Comparison of ENCODE assay signal across 10 mouse cellular contexts in the genomic region with DNA sequence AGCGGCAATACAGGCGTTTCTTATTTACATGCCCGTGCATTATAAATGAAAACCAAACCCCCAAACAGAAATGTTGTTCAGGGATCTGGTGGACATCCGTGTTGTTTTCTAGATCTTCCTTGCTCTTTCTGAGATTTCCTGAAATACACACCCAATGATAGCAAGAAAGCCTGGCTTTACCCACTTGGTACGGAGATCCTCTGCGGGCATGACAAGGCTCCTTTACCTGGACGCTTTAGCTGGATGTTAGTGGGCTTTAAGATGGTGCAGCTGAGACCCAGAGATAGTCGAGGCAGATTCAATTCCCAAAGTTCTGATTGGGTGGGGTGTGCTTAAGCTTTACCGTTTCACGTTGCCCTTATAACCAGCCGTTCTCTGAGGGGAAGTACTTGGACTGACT. TPM values are rescaled to one million over a fixed set of nuclear protein-coding genes. Genes with fewer than 3 reads are reported as not detected.
A peak's percentile ranks its signal among the peaks of the same experiment; 100 is the strongest.
DNase-seq lines count a peak whose midpoint lies in the region; ATAC-seq lines count a peak whose summit lies in the region.
"Had no signal": no experiment of that assay in that cellular context is flagged by ENCODE, and none has a peak within 500 bp of the region (broad histone marks: within the 10 kb centered on the region; RNA-seq: fewer than 3 reads in every experiment).

No protein-coding gene starts in this region.

- no peak for DNase-seq in kidney, adult 11 months
- no peak for DNase-seq in embryonic facial prominence, embryonic 10.5 days (ENCODE audit: low spot score)
- DNase-seq in liver, embryonic 11.5 days (ENCODE audit: low spot score), result no peak
- DNase-seq in urinary bladder, adult 18-20 months (ENCODE audit: low spot score in 2 of 2), result no peak
- no peak for DNase-seq in spleen, postnatal 10 days (ENCODE audit: low spot score in 2 of 2)
- DNase-seq: right cerebral cortex, postnatal 4 days; thymus, postnatal 25 days had no signal

- H3K36me3 ChIP-seq in kidney, embryonic 14.5 days (ENCODE audit: control insufficient read depth, insufficient read depth, low read length), result no peaks in the 10 kb centered on the region
- no peaks in the 10 kb centered on the region for H3K36me3 ChIP-seq in embryonic facial prominence, embryonic 10.5 days (replicated peaks)
- no peaks in the 10 kb centered on the region for H3K36me3 ChIP-seq in liver, embryonic 11.5 days (ENCODE audit: control insufficient read depth, insufficient read depth, low read length)

- no peaks in the 10 kb centered on the region for H3K9me3 ChIP-seq in kidney, embryonic 14.5 days (ENCODE audit: control insufficient read depth, low read length)
- no peaks in the 10 kb centered on the region for H3K9me3 ChIP-seq in embryonic facial prominence, embryonic 10.5 days
- H3K9me3 ChIP-seq in liver, embryonic 11.5 days (ENCODE audit: control insufficient read depth, low read length), result no peaks in the 10 kb centered on the region

- no peaks in the 10 kb centered on the region for H3K27me3 ChIP-seq in kidney, embryonic 14.5 days (ENCODE audit: control insufficient read depth, insufficient read depth, low read length)
- H3K27me3 ChIP-seq in embryonic facial prominence, embryonic 10.5 days (replicated peaks; ENCODE audit: low read depth, poor library complexity, severe bottlenecking), result 0 out of 2 replicates have a peak, but pooled peaks cover 3% of the 10 kb centered on the region
- peaks cover 14% of the 10 kb centered on the region for H3K27me3 ChIP-seq in liver, embryonic 11.5 days (replicated peaks; ENCODE audit: control insufficient read depth, insufficient read depth, low read length)

- peaks cover 17% of the 10 kb centered on the region; the same call in 1 of the 2 replicates for H3K4me1 ChIP-seq in kidney, embryonic 14.5 days (ENCODE audit: control insufficient read depth, insufficient read depth, low read length)
- H3K4me1 ChIP-seq in brown adipose tissue, adult 24 weeks (ENCODE audit: control insufficient read depth, insufficient read depth, insufficient read length, low read length), result peaks cover 13% of the 10 kb centered on the region
- H3K4me1 ChIP-seq in embryonic facial prominence, embryonic 10.5 days, result peaks cover 22% of the 10 kb centered on the region
- no peaks in the 10 kb centered on the region for H3K4me1 ChIP-seq in liver, embryonic 11.5 days (replicated peaks; ENCODE audit: control insufficient read depth, insufficient read depth, low read length)

- peak overlapping the region; percentile 31; the same call in 1 of the 2 replicates for H3K4me2 ChIP-seq in kidney, embryonic 14.5 days (replicated peaks; ENCODE audit: low read depth, low read length)
- H3K4me2 ChIP-seq in liver, embryonic 11.5 days, result no peak overlapping the region; the same call in 1 of the 2 replicates

- 78% methylated on average over 11 of the region's 11 CpGs for WGBS in kidney, embryonic 14.5 days
- WGBS in embryonic facial prominence, embryonic 10.5 days, result 90% methylated on average over 11 of the region's 11 CpGs
- WGBS in liver, embryonic 11.5 days, result 63% methylated on average over 11 of the region's 11 CpGs

- peak overlapping the region; percentile 4; the same call in 1 of the 2 replicates for H3K27ac ChIP-seq in kidney, embryonic 14.5 days (ENCODE audit: low read depth, low read length)
- H3K27ac ChIP-seq in brown adipose tissue, adult 24 weeks (replicated peaks; ENCODE audit: low read depth, low read length), result peak overlapping the region; percentile 94
- no peak overlapping the region for H3K27ac ChIP-seq in embryonic facial prominence, embryonic 10.5 days (replicated peaks)
- no peak overlapping the region for H3K27ac ChIP-seq in liver, embryonic 11.5 days (ENCODE audit: low read depth, low read length)

- ATAC-seq in kidney, embryonic 14.5 days (ENCODE audit: low FRiP score, low TSS enrichment), result no peak
- ATAC-seq in liver, embryonic 11.5 days (replicated peaks; ENCODE audit: low FRiP score), result no peak
- ATAC-seq: activated CD4-positive, CD25-positive, alpha-beta regulatory T cell, adult 4 months had no signal

- peak overlapping the region; percentile 30 for H3K4me3 ChIP-seq in kidney, embryonic 14.5 days (ENCODE audit: low read length)
- peak overlapping the region; percentile 64 for H3K4me3 ChIP-seq in brown adipose tissue, adult 24 weeks (ENCODE audit: insufficient read depth, low read depth, low read length)
- H3K4me3 ChIP-seq in embryonic facial prominence, embryonic 10.5 days, result peak overlapping the region; percentile 17; the same call in 1 of the 2 replicates
- peak overlapping the region; percentile 14 for H3K4me3 ChIP-seq in liver, embryonic 11.5 days (ENCODE audit: low read depth, low read length)

- H3K9ac ChIP-seq in kidney, embryonic 14.5 days (ENCODE audit: low read depth, low read length), result peak overlapping the region; percentile 31; the same call in 1 of the 2 replicates
- 0 out of 2 replicates have a peak overlapping the region, but pooled peaks have one; percentile 9 for H3K9ac ChIP-seq in liver, embryonic 11.5 days (ENCODE audit: low read depth, low read length)

RNA-seq across cellular contexts. Expression of a gene that starts 0.8 kb away (rescaled TPM):
- polyA plus RNA-seq in kidney, embryonic 14.5 days (2014; fragmentation: Nextera tagmentation; extraction: Ambion mirVana), result 6.1 and 16.2 TPM in 2 replicates
- polyA plus RNA-seq in brown adipose tissue, adult 24 weeks (2012; ENCODE audit: insufficient read depth, insufficient read length, missing spikeins), result 51.4 and 76.4 TPM in 2 replicates
- 7.4 and 8.2 TPM in 2 replicates for polyA plus RNA-seq in embryonic facial prominence, embryonic 10.5 days (2016; fragmentation: Nextera tagmentation; extraction: Ambion mirVana)
- polyA plus RNA-seq in liver, embryonic 11.5 days (2014; fragmentation: Nextera tagmentation; extraction: Ambion mirVana), result 9.3 and 9.4 TPM in 2 replicates

Comparison
In these comparisons a context has a peak if more than half of its experiments do, and no peak if none do; other contexts are left out.
1. H3K27ac ChIP-seq: peak in kidney, embryonic 14.5 days (single experiment) and brown adipose tissue, adult 24 weeks (single experiment); none in embryonic facial prominence, embryonic 10.5 days (single experiment) and liver, embryonic 11.5 days (single experiment).
2. H3K4me3 ChIP-seq: peak in every context shown above with its lines; median percentile 64 in brown adipose tissue, adult 24 weeks; 30 in kidney, embryonic 14.5 days; 17 in embryonic facial prominence, embryonic 10.5 days; 14 in liver, embryonic 11.5 days.